Mouse (Mus musculus) hindbrain, postnatal 0 days (tissue): ENCODE data around the gene Dnajb4. TPM values are rescaled to one million over a fixed set of nuclear protein-coding genes. Genes with fewer than 3 reads are reported as not detected.

ENCODE experiments used
- ATAC-seq: fragments of 200-750 bp; cut with Nextera tagmentation; 2 replicates; pipeline ENCODE4 v1.8.0; 2017; ENCODE audit warnings: mild to moderate bottlenecking, moderate TSS enrichment, moderate library complexity
- DNase-seq: peaks from one replicate; pipeline ENCODE4 v3.0.0-alpha.2; 2015; ENCODE audit warnings: low spot score
- H3K27ac ChIP-seq: fragments of 300-500 bp; sonication (generic); 2 replicates; pipeline ENCODE4 v1.5.1; 2014; ENCODE audit warnings: mild to moderate bottlenecking
- H3K27me3 ChIP-seq: fragments of 300-500 bp; sonication (generic); 2 replicates; pipeline ENCODE4 v1.6.1; 2014; ENCODE audit warnings: low read length, mixed read lengths; ENCODE audit not compliant: insufficient read depth
- H3K36me3 ChIP-seq: fragments of 300-500 bp; sonication (generic); 2 replicates; pipeline ENCODE4 v1.6.1; 2014; ENCODE audit warnings: low read length, mixed read lengths; ENCODE audit not compliant: insufficient read depth
- H3K4me1 ChIP-seq: fragments of 300-500 bp; sonication (generic); 2 replicates; pipeline ENCODE4 v1.6.1; 2014; ENCODE audit warnings: antibody characterized with exemption, low read length, mixed read lengths; ENCODE audit not compliant: insufficient read depth
- H3K4me2 ChIP-seq: fragments of 300-500 bp; sonication (generic); 2 replicates; pipeline ENCODE4 v1.6.1; 2014; ENCODE audit warnings: low read depth, mild to moderate bottlenecking, low read length, moderate library complexity, mixed read lengths
- H3K4me3 ChIP-seq: fragments of 300-500 bp; sonication (generic); 2 replicates; pipeline ENCODE4 v1.5.1; 2014; ENCODE audit warnings: low read length
- H3K9ac ChIP-seq: fragments of 300-500 bp; sonication (generic); replicated peaks from 2 replicates; pipeline ENCODE4 v1.6.1; 2014; ENCODE audit warnings: mild to moderate bottlenecking, low read length, moderate library complexity, mixed read lengths
- H3K9me3 ChIP-seq: fragments of 300-500 bp; sonication (generic); 2 replicates; pipeline ENCODE4 v1.6.1; 2016; ENCODE audit warnings: low read length, mixed read lengths
- CTCF ChIP-seq: IDR thresholded peaks from 2 replicates; pipeline ENCODE4 v1.5.1; 2016; ENCODE audit warnings: antibody characterized with exemption, control low read depth, low read depth
- WGBS: fragments of 180-500 bp; shearing (Covaris S2); extraction: QIAGEN DNeasy Blood & Tissue Kit; methylation state at CpG from one replicate; pipeline ENCODE4 v1.1.7; 2014; 5-methylcytosine and 5-hydroxymethylcytosine counted together
- polyA plus RNA-seq: library from polyadenylated mRNA; unstranded; fragments of >200 nt; fragmentation: Nextera tagmentation; extraction: Ambion mirVana; gene quantifications from 2 replicates; pipeline ENCODE4 v1.2.1, GENCODE M21; 2015
- total RNA-seq: library from RNA; depleted of rRNA; stranded (reverse); fragments of >200 nt; gene quantifications from 2 replicates; pipeline ENCODE4 v1.2.3, GENCODE M21; 2014

Dnajb4 gene
- total and polyA plus RNA-seq, 2 experiments from 2014 or later: 40.8 to 47.8 TPM

DNA sequence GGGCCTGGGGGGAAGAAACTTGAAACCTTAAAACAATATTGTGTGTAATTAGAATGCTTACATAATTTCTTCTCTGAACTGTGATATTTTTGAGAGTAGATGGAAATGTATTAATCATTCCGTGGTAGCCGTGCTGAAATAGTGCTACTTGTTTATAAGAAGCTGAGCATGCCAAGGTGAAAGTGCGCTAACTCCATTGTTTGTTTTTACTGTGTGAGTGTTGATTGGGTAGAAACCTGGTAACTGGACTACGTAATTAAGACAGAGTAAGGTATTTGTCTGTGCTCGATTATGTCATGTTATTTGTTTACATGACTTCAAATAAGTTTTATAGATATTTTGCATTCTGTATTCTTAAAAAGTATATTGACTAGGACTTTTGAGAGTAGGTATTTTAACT is 19.2 kb upstream of the Dnajb4 start:
- ATAC-seq (no peak), DNase-seq (no peak)
- H3K4me3 ChIP-seq: no peak overlapping the region
- no peak overlapping the region for H3K4me2 ChIP-seq
- H3K27me3 ChIP-seq: no peaks in the 10 kb centered on the region
- H3K4me1 ChIP-seq: no peaks in the 10 kb centered on the region
- 93% methylated on average over 5 of the region's 5 CpGs for WGBS
- peaks cover 37% of the 10 kb centered on the region for H3K36me3 ChIP-seq
- H3K9ac ChIP-seq: no peak overlapping the region
- H3K9me3 ChIP-seq: no peaks in the 10 kb centered on the region
- no peak overlapping the region for H3K27ac ChIP-seq
- no peak for TF ChIP-seq CTCF

DNA sequence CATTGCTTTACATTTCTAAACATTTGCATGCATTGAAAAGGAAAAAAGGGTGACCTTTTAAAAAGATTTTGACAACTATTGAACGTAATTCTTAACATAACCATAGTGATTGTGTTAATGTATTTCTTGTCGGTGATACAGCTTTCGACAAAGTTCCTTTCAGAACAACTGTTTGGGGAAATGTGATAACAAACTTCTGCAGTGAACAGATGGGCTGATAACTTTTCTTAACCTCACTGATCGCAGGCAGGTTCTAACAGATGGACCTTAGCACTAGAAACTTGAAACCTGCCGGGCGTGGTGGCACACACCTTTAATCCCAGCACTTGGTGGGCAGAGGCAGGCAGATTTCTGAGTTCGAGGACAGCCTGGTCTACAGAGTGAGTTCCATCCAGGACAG is 18.7 kb upstream of the Dnajb4 start:
- Histone ChIP-seq H3K4me2 (no peak overlapping the region), H3K27me3 (no peaks in the 10 kb centered on the region), H3K4me1 (no peaks in the 10 kb centered on the region), H3K36me3 (peaks cover 41% of the 10 kb centered on the region), H3K27ac (no peak overlapping the region), H3K9me3 (no peaks in the 10 kb centered on the region), H3K4me3 (no peak overlapping the region), H3K9ac (no peak overlapping the region)
- no peak for TF ChIP-seq CTCF
- no peak for DNase-seq
- no peak for ATAC-seq
- WGBS: 95% methylated on average over 7 of the region's 7 CpGs

DNA sequence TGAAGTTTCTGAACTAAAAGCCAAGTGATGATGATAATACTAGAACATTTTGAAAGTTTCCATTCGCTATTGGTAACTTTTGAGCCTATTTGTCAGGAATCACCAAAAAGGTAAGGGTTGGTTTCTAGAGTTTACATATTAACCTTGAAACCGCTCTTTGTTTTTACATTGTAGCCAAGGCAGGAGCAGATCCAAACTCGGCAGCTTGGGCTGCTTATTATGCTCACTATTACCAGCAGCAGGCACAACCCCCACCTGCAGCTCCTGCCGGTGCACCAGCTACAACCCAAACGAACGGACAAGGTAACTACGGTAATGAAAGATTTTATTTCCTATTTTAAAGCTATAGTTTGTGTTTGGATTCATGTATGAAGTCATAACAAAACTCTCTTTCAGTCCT is 15.8 kb upstream of the Dnajb4 start:
- no peak overlapping the region for H3K4me3 ChIP-seq
- no peaks in the 10 kb centered on the region for H3K27me3 ChIP-seq
- H3K36me3 ChIP-seq: peaks cover 55% of the 10 kb centered on the region
- TF ChIP-seq CTCF: no peak
- H3K9me3 ChIP-seq: no peaks in the 10 kb centered on the region
- DNase-seq: no peak
- H3K4me1 ChIP-seq: no peaks in the 10 kb centered on the region
- no peak overlapping the region for H3K4me2 ChIP-seq
- H3K9ac ChIP-seq: no peak overlapping the region
- no peak overlapping the region for H3K27ac ChIP-seq
- no peak for ATAC-seq
- 91% methylated on average over 7 of the region's 7 CpGs for WGBS

DNA sequence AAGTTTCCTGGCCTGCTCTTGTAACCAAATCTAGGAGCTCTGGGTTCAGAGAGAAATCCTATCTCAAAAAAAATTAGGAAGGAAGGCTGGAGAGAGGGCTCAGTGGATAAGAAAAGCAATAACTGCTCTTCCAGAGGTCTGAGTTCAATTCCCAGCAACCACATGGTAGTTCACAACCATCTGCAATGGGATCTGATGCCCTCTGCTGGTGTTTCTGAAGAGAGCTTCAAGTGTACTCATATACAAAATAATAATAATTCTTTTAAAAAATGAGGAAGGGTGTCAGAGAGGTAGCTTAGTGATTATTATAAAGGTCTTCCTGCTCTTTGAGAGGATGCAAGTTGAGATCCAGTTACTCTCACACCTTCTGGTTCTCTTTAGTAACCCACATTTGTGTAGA is 14.8 kb upstream of the Dnajb4 start:
- no peak overlapping the region for H3K9ac ChIP-seq
- no peak overlapping the region for H3K4me2 ChIP-seq
- peaks cover 61% of the 10 kb centered on the region for H3K36me3 ChIP-seq
- no peak overlapping the region for H3K4me3 ChIP-seq
- peak; percentile 30 for TF ChIP-seq CTCF
- H3K9me3 ChIP-seq: no peaks in the 10 kb centered on the region
- no peak overlapping the region for H3K27ac ChIP-seq
- H3K4me1 ChIP-seq: no peaks in the 10 kb centered on the region
- no peak for DNase-seq
- H3K27me3 ChIP-seq: no peaks in the 10 kb centered on the region
- no peak for ATAC-seq

DNA sequence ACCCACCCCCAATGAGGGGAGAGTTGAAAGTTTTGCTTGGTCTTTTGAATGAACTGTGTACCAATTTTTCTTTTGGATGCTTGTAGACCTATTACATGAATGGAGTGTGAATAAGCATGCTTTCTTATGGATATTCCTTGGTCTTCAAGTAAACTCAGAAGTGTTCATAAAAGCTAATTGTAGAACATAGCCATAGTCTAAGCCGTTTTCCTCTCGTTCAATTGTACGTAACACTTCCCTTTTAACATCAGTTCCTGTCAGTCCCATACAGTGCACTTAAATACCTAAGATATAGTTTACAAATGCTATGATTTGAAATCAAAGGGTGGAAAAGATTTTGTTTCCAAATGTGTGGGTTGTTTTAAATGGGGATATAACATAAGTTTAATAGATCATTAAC is 3.3 kb upstream of the Dnajb4 start:
- Histone ChIP-seq H3K27me3 (no peaks in the 10 kb centered on the region), H3K9me3 (no peaks in the 10 kb centered on the region), H3K4me3 (0 out of 2 replicates have a peak overlapping the region, but pooled peaks have one; percentile 7), H3K36me3 (peaks cover 25% of the 10 kb centered on the region), H3K4me2 (peak overlapping the region; percentile 82), H3K4me1 (peaks cover 11% of the 10 kb centered on the region; the same call in 1 of the 2 replicates), H3K27ac (no peak overlapping the region), H3K9ac (0 out of 2 replicates have a peak overlapping the region, but pooled peaks have one; percentile 17)
- 43% methylated on average over 3 of the region's 3 CpGs for WGBS
- DNase-seq (no peak), ATAC-seq (no peak)
- TF ChIP-seq CTCF: no peak

DNA sequence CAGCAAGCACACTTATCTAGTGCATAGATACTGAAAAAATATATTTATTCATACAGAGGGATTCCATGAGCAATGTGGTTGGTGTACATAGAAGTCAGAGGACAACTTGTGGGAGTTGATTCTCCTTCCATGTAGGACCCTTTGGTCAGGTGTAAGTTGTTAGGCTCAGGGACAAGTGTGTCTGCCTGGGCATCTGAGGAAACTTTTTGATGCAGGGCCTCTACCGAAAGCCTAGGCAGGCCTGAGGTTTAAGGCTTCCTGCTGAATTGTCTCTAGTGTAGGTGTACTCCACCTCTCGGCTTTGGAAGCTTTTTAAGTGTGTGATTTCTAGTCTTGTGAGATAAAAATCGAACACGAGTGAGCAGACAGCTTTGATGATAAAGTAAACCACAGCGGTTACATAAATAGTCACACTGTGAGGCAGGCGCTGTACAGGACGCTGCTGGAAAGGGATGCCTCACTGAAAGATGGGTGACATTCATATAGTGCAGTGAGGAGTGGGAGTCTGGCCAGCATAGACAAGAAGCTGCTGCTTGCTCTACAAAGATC is 1.7 kb upstream of the Dnajb4 start:
- Histone ChIP-seq H3K4me3 (peak overlapping the region; percentile 63), H3K4me1 (peaks cover 11% of the 10 kb centered on the region; the same call in 1 of the 2 replicates), H3K9me3 (no peaks in the 10 kb centered on the region), H3K27me3 (no peaks in the 10 kb centered on the region), H3K36me3 (peaks cover 10% of the 10 kb centered on the region; the same call in 1 of the 2 replicates), H3K9ac (peak overlapping the region; percentile 100), H3K27ac (peak overlapping the region; percentile 99; the same call in 1 of the 2 replicates), H3K4me2 (peak overlapping the region; percentile 82)
- 34% methylated on average over 7 of the region's 7 CpGs for WGBS
- ATAC-seq: no peak
- TF ChIP-seq CTCF: no peak
- no peak for DNase-seq

DNA sequence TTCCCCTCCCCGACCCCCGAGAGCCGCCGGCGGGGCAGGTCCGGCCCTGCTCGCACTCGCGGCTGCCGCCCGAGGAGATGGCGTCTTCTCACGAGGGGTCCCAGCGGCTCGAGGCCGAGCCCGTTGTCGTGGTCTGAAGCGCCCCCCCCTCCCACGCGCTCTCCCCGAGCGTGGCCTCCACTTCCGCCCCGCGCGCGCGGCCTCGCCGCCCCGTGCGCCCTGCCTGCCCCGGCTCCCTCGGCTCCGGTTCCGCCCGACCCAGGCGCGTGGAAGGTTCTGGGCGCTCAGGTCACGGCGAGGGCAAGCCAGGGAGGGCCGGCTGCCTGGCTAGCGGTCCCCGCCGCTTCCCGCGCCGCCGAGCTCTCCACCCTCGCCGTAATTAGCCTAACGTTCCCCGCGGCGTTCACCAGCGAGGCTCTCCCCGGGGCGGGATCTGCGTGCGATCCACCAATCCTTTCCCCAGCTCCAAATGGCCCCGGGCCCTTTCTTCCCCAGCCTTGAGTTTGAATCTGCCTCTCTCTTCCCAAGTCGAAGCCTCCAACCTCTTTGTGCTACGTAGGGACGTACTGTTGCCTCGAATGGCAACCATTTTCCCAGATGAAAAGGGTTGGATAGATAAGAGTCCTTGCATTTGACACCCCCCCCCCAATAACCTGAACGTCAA is 758 bp upstream of the Dnajb4 start:
- H3K27ac ChIP-seq: peak overlapping the region; percentile 99
- DNase-seq: peak; percentile 71
- H3K4me3 ChIP-seq: peak overlapping the region; percentile 63
- 0% methylated on average over 45 of the region's 68 CpGs for WGBS
- no peak for TF ChIP-seq CTCF
- H3K4me2 ChIP-seq: peak overlapping the region; percentile 82
- peaks cover 4% of the 10 kb centered on the region; the same call in 1 of the 2 replicates for H3K36me3 ChIP-seq
- no peaks in the 10 kb centered on the region for H3K27me3 ChIP-seq
- peak; percentile 56 for ATAC-seq
- H3K4me1 ChIP-seq: peaks cover 11% of the 10 kb centered on the region; the same call in 1 of the 2 replicates
- no peaks in the 10 kb centered on the region for H3K9me3 ChIP-seq
- peak overlapping the region; percentile 100 for H3K9ac ChIP-seq
